Mouse (Mus musculus) kidney, postnatal 0 days (tissue): ENCODE data around the gene Nkd1. TPM values are rescaled to one million over a fixed set of nuclear protein-coding genes. Genes with fewer than 3 reads are reported as not detected.
A peak's percentile ranks its signal among the peaks of the same experiment; 100 is the strongest.

Experiments used
- ATAC-seq: fragments of 200-750 bp; cut with Nextera tagmentation; replicated peaks from 2 replicates; pipeline ENCODE4 v1.8.0; 2017; ENCODE audit warnings: low read depth, moderate number of reproducible peaks, moderate TSS enrichment, moderate library complexity; ENCODE audit not compliant: low FRiP score
- DNase-seq: peaks from one replicate; pipeline ENCODE4 v3.0.0-alpha.2; 2016; ENCODE audit warnings: low spot score
- H3K27ac ChIP-seq: fragments of 300-500 bp; sonication (generic); 2 replicates; pipeline ENCODE4 v1.5.1; 2014; ENCODE audit warnings: mild to moderate bottlenecking
- H3K27me3 ChIP-seq: fragments of 300-500 bp; sonication (generic); 2 replicates; pipeline ENCODE4 v1.6.1; 2014; ENCODE audit warnings: low read length, mixed read lengths; ENCODE audit not compliant: insufficient read depth
- H3K36me3 ChIP-seq: fragments of 300-500 bp; sonication (generic); 2 replicates; pipeline ENCODE4 v1.6.1; 2014; ENCODE audit warnings: low read length, mixed read lengths; ENCODE audit not compliant: insufficient read depth
- H3K4me1 ChIP-seq: fragments of 300-500 bp; sonication (generic); replicated peaks from 2 replicates; pipeline ENCODE4 v1.6.1; 2014; ENCODE audit warnings: antibody characterized with exemption, low read length, mixed read lengths; ENCODE audit not compliant: insufficient read depth
- H3K4me2 ChIP-seq: fragments of 300-500 bp; sonication (generic); 2 replicates; pipeline ENCODE4 v1.6.1; 2014; ENCODE audit warnings: mild to moderate bottlenecking, low read length, moderate library complexity, mixed read lengths
- H3K4me3 ChIP-seq: fragments of 300-500 bp; sonication (generic); replicated peaks from 2 replicates; pipeline ENCODE4 v1.5.1; 2014; ENCODE audit warnings: low read depth, low read length
- H3K9ac ChIP-seq: fragments of 300-500 bp; sonication (generic); 2 replicates; pipeline ENCODE4 v1.6.1; 2014; ENCODE audit warnings: low read depth, low read length
- H3K9me3 ChIP-seq: fragments of 300-500 bp; sonication (generic); replicated peaks from 2 replicates; pipeline ENCODE4 v1.6.1; 2016; ENCODE audit warnings: low read length, inconsistent platforms, mixed read lengths
- CTCF ChIP-seq: IDR thresholded peaks from 2 replicates; pipeline ENCODE4 v1.5.1; 2016; ENCODE audit warnings: antibody characterized with exemption, low read depth, mild to moderate bottlenecking, moderate library complexity
- whole genome bisulfite sequencing: fragments of 180-500 bp; shearing (Covaris S2); extraction: QIAGEN DNeasy Blood & Tissue Kit; methylation state at CpG from one replicate; pipeline ENCODE4 v1.1.7; 2014; 5-methylcytosine and 5-hydroxymethylcytosine counted together
- polyA plus RNA-seq: library from polyadenylated mRNA; unstranded; fragments of >200 nt; fragmentation: Nextera tagmentation; extraction: Ambion mirVana; gene quantifications from 2 replicates; pipeline ENCODE4 v1.2.1, GENCODE M21; 2015

Gene Nkd1
- 64.6 and 68.1 TPM in 2 replicates for polyA plus RNA-seq

- H3K9ac ChIP-seq: peak within 1 kb of the TSS; percentile 78
- H3K4me3 ChIP-seq: peak within 1 kb of the TSS; percentile 70
- peak; percentile 51 for TF ChIP-seq CTCF
- H3K27me3 ChIP-seq: no peaks in the 10 kb centered on the region
- DNase-seq (peak; percentile 91), ATAC-seq (peak; percentile 87)
- H3K4me1 ChIP-seq: 0 out of 2 replicates have a peak, but pooled peaks cover 14% of the 10 kb centered on the region
- peak within 1 kb of the TSS; percentile 96 for H3K4me2 ChIP-seq
- H3K9me3 ChIP-seq: no peaks in the 10 kb centered on the region
- H3K36me3 ChIP-seq: no peaks in the 10 kb centered on the region
- H3K27ac ChIP-seq: peak within 1 kb of the TSS; percentile 71
- 0% methylated on average over 34 of the region's 67 CpGs for whole genome bisulfite sequencing
Measured at GRCm38 (mm10) chr8:88520985-88521527, at the start of gene Nkd1. Gene Nkd1, plus strand, starts transcription at chr8:88521354.

- Histone ChIP-seq H3K9me3 (no peaks in the 10 kb centered on the region), H3K27ac (no peak overlapping the region), H3K4me1 (no peaks in the 10 kb centered on the region), H3K4me2 (no peak overlapping the region), H3K36me3 (no peaks in the 10 kb centered on the region), H3K27me3 (no peaks in the 10 kb centered on the region), H3K9ac (no peak overlapping the region), H3K4me3 (no peak overlapping the region)
- no peak for ATAC-seq
- DNase-seq: no peak
- WGBS: 84% methylated on average over 4 of the region's 4 CpGs
- no peak for TF ChIP-seq CTCF
Measured at GRCm38 (mm10) chr8:88481290-88481689, 39.9 kb upstream of the Nkd1 start.

- 14% methylated on average over 5 of the region's 5 CpGs for WGBS
- no peak for DNase-seq
- Histone ChIP-seq H3K4me3 (no peak overlapping the region), H3K27me3 (no peaks in the 10 kb centered on the region), H3K4me1 (no peaks in the 10 kb centered on the region), H3K27ac (no peak overlapping the region), H3K9ac (no peak overlapping the region), H3K9me3 (no peaks in the 10 kb centered on the region), H3K36me3 (no peaks in the 10 kb centered on the region), H3K4me2 (no peak overlapping the region)
- no peak for ATAC-seq
- TF ChIP-seq CTCF: no peak
Measured at GRCm38 (mm10) chr8:88488391-88488829, 32.7 kb upstream of the Nkd1 start.

- 93% methylated on average over 2 of the region's 2 CpGs for WGBS
- Histone ChIP-seq H3K27me3 (no peaks in the 10 kb centered on the region), H3K9ac (no peak overlapping the region), H3K27ac (no peak overlapping the region), H3K36me3 (no peaks in the 10 kb centered on the region), H3K4me3 (no peak overlapping the region), H3K4me2 (no peak overlapping the region), H3K4me1 (no peaks in the 10 kb centered on the region), H3K9me3 (no peaks in the 10 kb centered on the region)
- DNase-seq (no peak), ATAC-seq (no peak)
- no peak for TF ChIP-seq CTCF
Measured at GRCm38 (mm10) chr8:88494076-88494475, 27.1 kb upstream of the Nkd1 start.

- no peaks in the 10 kb centered on the region for H3K9me3 ChIP-seq
- ATAC-seq (no peak), DNase-seq (peak; percentile 59)
- no peaks in the 10 kb centered on the region for H3K27me3 ChIP-seq
- no peaks in the 10 kb centered on the region for H3K36me3 ChIP-seq
- TF ChIP-seq CTCF: no peak
- no peak overlapping the region for H3K27ac ChIP-seq
- no peak overlapping the region for H3K9ac ChIP-seq
- no peaks in the 10 kb centered on the region for H3K4me1 ChIP-seq
- H3K4me2 ChIP-seq: no peak overlapping the region
- 7% methylated on average over 11 of the region's 11 CpGs for WGBS
- H3K4me3 ChIP-seq: no peak overlapping the region
Measured at GRCm38 (mm10) chr8:88495071-88495805, 25.9 kb upstream of the Nkd1 start.

- Histone ChIP-seq H3K27ac (no peak overlapping the region), H3K4me3 (no peak overlapping the region), H3K9me3 (no peaks in the 10 kb centered on the region), H3K4me1 (no peaks in the 10 kb centered on the region), H3K36me3 (no peaks in the 10 kb centered on the region), H3K9ac (no peak overlapping the region), H3K27me3 (no peaks in the 10 kb centered on the region), H3K4me2 (no peak overlapping the region)
- DNase-seq (no peak), ATAC-seq (no peak)
- no peak for TF ChIP-seq CTCF
- 83% methylated on average over 3 of the region's 3 CpGs for WGBS
Measured at GRCm38 (mm10) chr8:88502143-88502542, 19.0 kb upstream of the Nkd1 start.
